Comparison of ENCODE assay signal across 8 mouse cellular contexts in genomic region chr9:108587571-108588180, GRCm38 (mm10). TPM values are rescaled to one million over a fixed set of nuclear protein-coding genes. Genes with fewer than 3 reads are reported as not detected.
A peak's percentile ranks its signal among the peaks of the same experiment; 100 is the strongest.
DNase-seq lines count a peak whose midpoint lies in the region; ATAC-seq lines count a peak whose summit lies in the region.

No protein-coding gene starts in this region.

- peaks cover 11% of the 10 kb centered on the region for H3K4me1 ChIP-seq in embryonic facial prominence, embryonic 14.5 days (ENCODE audit: control insufficient read depth, insufficient read depth, low read length)
- H3K4me1 ChIP-seq in heart, embryonic 13.5 days, result peaks cover 51% of the 10 kb centered on the region
- peaks cover 14% of the 10 kb centered on the region for H3K4me1 ChIP-seq in liver, embryonic 11.5 days (replicated peaks; ENCODE audit: control insufficient read depth, insufficient read depth, low read length)

- peak overlapping the region; percentile 47; the same call in 1 of the 2 replicates for H3K9ac ChIP-seq in embryonic facial prominence, embryonic 14.5 days (ENCODE audit: low read depth, low read length)
- peak overlapping the region; percentile 72 for H3K9ac ChIP-seq in heart, embryonic 13.5 days
- peak overlapping the region; percentile 25; the same call in 1 of the 2 replicates for H3K9ac ChIP-seq in liver, embryonic 11.5 days (ENCODE audit: low read depth, low read length)

- peak overlapping the region; percentile 49 for H3K4me2 ChIP-seq in embryonic facial prominence, embryonic 14.5 days (ENCODE audit: low read depth, low read length)
- peak overlapping the region; percentile 69 for H3K4me2 ChIP-seq in heart, embryonic 13.5 days
- H3K4me2 ChIP-seq in liver, embryonic 11.5 days, result peak overlapping the region; percentile 53

- 5% methylated on average over 14 of the region's 14 CpGs for WGBS in embryonic facial prominence, embryonic 14.5 days
- WGBS in heart, embryonic 13.5 days, result 2% methylated on average over 14 of the region's 14 CpGs
- WGBS in liver, embryonic 11.5 days, result 18% methylated on average over 14 of the region's 14 CpGs

- DNase-seq in kidney, adult 18-20 months, result peak; percentile 21
- no peak for DNase-seq in kidney, adult 9 months
- DNase-seq in embryonic facial prominence, embryonic 14.5 days (ENCODE audit: low spot score), result peak; percentile 95
- DNase-seq in kidney, postnatal 14 days, result peak; percentile 66
- DNase-seq in liver, embryonic 11.5 days (ENCODE audit: low spot score), result peak; percentile 53
- peak; percentile 77 for DNase-seq in ovary, postnatal 36 days (ENCODE audit: low spot score)
- DNase-seq in thymus, postnatal 0 days (ENCODE audit: low spot score), result no peak

- H3K9me3 ChIP-seq in embryonic facial prominence, embryonic 14.5 days (ENCODE audit: control insufficient read depth, low read length), result no peaks in the 10 kb centered on the region
- no peaks in the 10 kb centered on the region for H3K9me3 ChIP-seq in heart, embryonic 13.5 days
- H3K9me3 ChIP-seq in liver, embryonic 11.5 days (ENCODE audit: control insufficient read depth, low read length), result no peaks in the 10 kb centered on the region

- ATAC-seq in embryonic facial prominence, embryonic 14.5 days (ENCODE audit: low read depth), result peak; percentile 96
- peak; percentile 85 for ATAC-seq in heart, embryonic 13.5 days (ENCODE audit: extremely low read depth, insufficient number of reproducible peaks, low FRiP score, low TSS enrichment)
- peak; percentile 55; the same call in 1 of the 2 replicates for ATAC-seq in liver, embryonic 11.5 days (replicated peaks; ENCODE audit: low FRiP score)

- H3K4me3 ChIP-seq in embryonic facial prominence, embryonic 14.5 days (ENCODE audit: low read depth, low read length), result 0 out of 2 replicates have a peak overlapping the region, but pooled peaks have one; percentile 8
- H3K4me3 ChIP-seq in heart, embryonic 13.5 days, result peak overlapping the region; percentile 39
- H3K4me3 ChIP-seq in liver, embryonic 11.5 days (ENCODE audit: low read depth, low read length), result 0 out of 2 replicates have a peak overlapping the region, but pooled peaks have one; percentile 10

- H3K36me3 ChIP-seq in embryonic facial prominence, embryonic 14.5 days (ENCODE audit: control insufficient read depth, insufficient read depth, low read length), result no peaks in the 10 kb centered on the region; the same call in 1 of the 2 replicates
- H3K36me3 ChIP-seq in heart, embryonic 13.5 days, result peaks cover 6% of the 10 kb centered on the region
- no peaks in the 10 kb centered on the region for H3K36me3 ChIP-seq in liver, embryonic 11.5 days (ENCODE audit: control insufficient read depth, insufficient read depth, low read length)

- H3K27me3 ChIP-seq in embryonic facial prominence, embryonic 14.5 days (replicated peaks; ENCODE audit: control insufficient read depth, insufficient read depth, low read length), result no peaks in the 10 kb centered on the region
- H3K27me3 ChIP-seq in heart, embryonic 13.5 days (replicated peaks), result no peaks in the 10 kb centered on the region
- H3K27me3 ChIP-seq in liver, embryonic 11.5 days (replicated peaks; ENCODE audit: control insufficient read depth, insufficient read depth, low read length), result no peaks in the 10 kb centered on the region

- peak overlapping the region; percentile 84 for H3K27ac ChIP-seq in embryonic facial prominence, embryonic 14.5 days (replicated peaks; ENCODE audit: low read depth, low read length)
- H3K27ac ChIP-seq in heart, embryonic 13.5 days (replicated peaks), result peak overlapping the region; percentile 96
- H3K27ac ChIP-seq in liver, embryonic 11.5 days (ENCODE audit: low read depth, low read length), result peak overlapping the region; percentile 30; the same call in 1 of the 2 replicates

RNA-seq across cellular contexts. Expression of gene Wdr6, which starts 9.1 kb away (rescaled TPM):
- 78.9 and 91.1 TPM in 2 replicates for polyA plus RNA-seq in embryonic facial prominence, embryonic 14.5 days (2014; fragmentation: Nextera tagmentation; extraction: Ambion mirVana)
- polyA plus RNA-seq in heart, embryonic 13.5 days (2015; fragmentation: Nextera tagmentation; extraction: Ambion mirVana), result 61.7 and 64.1 TPM in 2 replicates
- polyA plus RNA-seq in liver, embryonic 11.5 days (2014; fragmentation: Nextera tagmentation; extraction: Ambion mirVana), result 51.8 and 54.0 TPM in 2 replicates
- polyA plus RNA-seq in thymus, postnatal 0 days (2015; fragmentation: Nextera tagmentation; extraction: Ambion mirVana), result 44.3 and 47.0 TPM in 2 replicates

RNA-seq across cellular contexts. Expression of gene P4htm, which starts 9.8 kb away (rescaled TPM):
- 7.4 and 7.8 TPM in 2 replicates for polyA plus RNA-seq in embryonic facial prominence, embryonic 14.5 days (2014; fragmentation: Nextera tagmentation; extraction: Ambion mirVana)
- 19.5 and 20.0 TPM in 2 replicates for polyA plus RNA-seq in heart, embryonic 13.5 days (2015; fragmentation: Nextera tagmentation; extraction: Ambion mirVana)
- 2.1 and 2.5 TPM in 2 replicates for polyA plus RNA-seq in liver, embryonic 11.5 days (2014; fragmentation: Nextera tagmentation; extraction: Ambion mirVana)
- 3.5 and 3.7 TPM in 2 replicates for polyA plus RNA-seq in thymus, postnatal 0 days (2015; fragmentation: Nextera tagmentation; extraction: Ambion mirVana)

RNA-seq across cellular contexts. Expression of gene Dalrd3, which starts 18.0 kb away (rescaled TPM):
- polyA plus RNA-seq in embryonic facial prominence, embryonic 14.5 days (2014; fragmentation: Nextera tagmentation; extraction: Ambion mirVana), result 116 and 120 TPM in 2 replicates
- polyA plus RNA-seq in heart, embryonic 13.5 days (2015; fragmentation: Nextera tagmentation; extraction: Ambion mirVana), result 86.6 and 92.1 TPM in 2 replicates
- 102 and 106 TPM in 2 replicates for polyA plus RNA-seq in liver, embryonic 11.5 days (2014; fragmentation: Nextera tagmentation; extraction: Ambion mirVana)
- 115 and 120 TPM in 2 replicates for polyA plus RNA-seq in thymus, postnatal 0 days (2015; fragmentation: Nextera tagmentation; extraction: Ambion mirVana)

RNA-seq across cellular contexts. Expression of gene Ndufaf3, which starts 20.4 kb away (rescaled TPM):
- polyA plus RNA-seq in embryonic facial prominence, embryonic 14.5 days (2014; fragmentation: Nextera tagmentation; extraction: Ambion mirVana), result 59.6 and 61.9 TPM in 2 replicates
- polyA plus RNA-seq in heart, embryonic 13.5 days (2015; fragmentation: Nextera tagmentation; extraction: Ambion mirVana), result 53.5 TPM in 2 replicates
- polyA plus RNA-seq in liver, embryonic 11.5 days (2014; fragmentation: Nextera tagmentation; extraction: Ambion mirVana), result 45.9 and 46.2 TPM in 2 replicates
- polyA plus RNA-seq in thymus, postnatal 0 days (2015; fragmentation: Nextera tagmentation; extraction: Ambion mirVana), result 96.1 and 101 TPM in 2 replicates

RNA-seq across cellular contexts. Expression of gene Impdh2, which starts 27.6 kb away (rescaled TPM):
- 173 and 202 TPM in 2 replicates for polyA plus RNA-seq in embryonic facial prominence, embryonic 14.5 days (2014; fragmentation: Nextera tagmentation; extraction: Ambion mirVana)
- polyA plus RNA-seq in heart, embryonic 13.5 days (2015; fragmentation: Nextera tagmentation; extraction: Ambion mirVana), result 99.5 and 107 TPM in 2 replicates
- polyA plus RNA-seq in liver, embryonic 11.5 days (2014; fragmentation: Nextera tagmentation; extraction: Ambion mirVana), result 285 and 298 TPM in 2 replicates
- polyA plus RNA-seq in thymus, postnatal 0 days (2015; fragmentation: Nextera tagmentation; extraction: Ambion mirVana), result 161 and 172 TPM in 2 replicates

Comparison
In these comparisons a context has a peak if more than half of its experiments do, and no peak if none do; other contexts are left out.
1. DNase-seq: peak in kidney, adult 18-20 months (single experiment), embryonic facial prominence, embryonic 14.5 days (single experiment), kidney, postnatal 14 days (single experiment), liver, embryonic 11.5 days (single experiment) and ovary, postnatal 36 days (single experiment); none in kidney, adult 9 months (single experiment) and thymus, postnatal 0 days (single experiment).
2. H3K27ac ChIP-seq: peak in every context shown above with its lines; median percentile 96 in heart, embryonic 13.5 days; 84 in embryonic facial prominence, embryonic 14.5 days; 30 in liver, embryonic 11.5 days.
3. Peak in every context shown above with its lines, with median percentiles within 50 percentile points of each other: ATAC-seq, H3K4me2 ChIP-seq, H3K4me3 ChIP-seq and H3K9ac ChIP-seq.